Mouse (Mus musculus): ENCODE data around the gene Sh3rf3. TPM values are rescaled to one million over a fixed set of nuclear protein-coding genes. Genes with fewer than 3 reads are reported as not detected.
"Not testable (repeated sequence)": the region's sequence is repeated elsewhere in the genome, so short reads cannot be mapped to it uniquely, and the experiment has no call there.

The Sh3rf3 gene
- polyA plus RNA-seq, 1 experiment: 1.2 TPM

DNA sequence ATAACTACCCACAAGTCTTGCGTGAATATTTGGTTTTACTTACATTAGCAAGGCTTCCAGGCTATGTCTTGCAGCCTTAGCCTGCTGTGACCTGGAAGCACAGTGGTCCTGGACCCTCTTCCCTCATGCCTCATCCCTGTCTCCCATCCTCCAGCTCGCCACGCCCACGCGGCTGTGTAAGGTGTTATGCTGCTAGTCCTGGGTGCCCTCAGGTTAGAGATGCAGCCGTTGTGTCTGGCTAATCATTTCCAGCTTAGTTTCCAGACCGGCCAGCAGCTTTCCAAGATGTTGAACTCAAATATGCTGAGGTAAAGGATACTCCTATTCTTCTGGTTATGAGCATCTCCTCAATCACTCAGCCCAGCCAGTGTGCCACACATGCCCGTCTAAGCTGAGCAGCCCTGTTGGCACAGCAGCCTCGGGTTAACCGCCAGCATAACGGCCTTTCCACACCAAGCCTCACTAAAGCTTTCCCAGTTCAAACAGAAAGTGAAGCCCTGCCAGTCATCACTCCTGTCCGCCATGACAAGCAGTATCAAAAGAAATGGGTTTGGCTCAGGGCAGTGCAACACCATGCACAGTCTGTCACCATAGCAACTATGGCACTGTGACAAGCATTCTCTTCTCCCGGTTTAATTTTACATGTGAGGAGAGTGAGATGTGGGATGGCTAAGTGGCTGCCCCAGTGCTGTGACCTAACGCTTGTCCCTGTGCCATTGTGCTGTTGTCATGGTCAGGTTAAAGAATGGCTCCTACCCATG lies 276.9 kb downstream of the Sh3rf3 start:
- H3K27me3 ChIP-seq (ENCODE audit: control insufficient read depth, insufficient read depth, low read length): no peaks in the 10 kb centered on the region
- TF ChIP-seq CTCF (IDR thresholded peaks at IDR 0.05; ENCODE audit: control insufficient read depth, insufficient read depth, insufficient replicate concordance, low read depth, low read length) (no peak), POLR2A (IDR thresholded peaks at IDR 0.05; ENCODE audit: control insufficient read depth, low read depth, low read length) (no peak)
- H3K4me3 ChIP-seq (ENCODE audit: control insufficient read depth, low read depth, low read length): no peak overlapping the region
- no peaks in the 10 kb centered on the region for H3K4me1 ChIP-seq (ENCODE audit: control insufficient read depth, insufficient read depth, low read length)
- H3K36me3 ChIP-seq (ENCODE audit: control insufficient read depth, insufficient read depth, low read length): no peaks in the 10 kb centered on the region
- H3K27ac ChIP-seq (ENCODE audit: control insufficient read depth, insufficient read depth, low read depth, low read length): no peak overlapping the region

DNA sequence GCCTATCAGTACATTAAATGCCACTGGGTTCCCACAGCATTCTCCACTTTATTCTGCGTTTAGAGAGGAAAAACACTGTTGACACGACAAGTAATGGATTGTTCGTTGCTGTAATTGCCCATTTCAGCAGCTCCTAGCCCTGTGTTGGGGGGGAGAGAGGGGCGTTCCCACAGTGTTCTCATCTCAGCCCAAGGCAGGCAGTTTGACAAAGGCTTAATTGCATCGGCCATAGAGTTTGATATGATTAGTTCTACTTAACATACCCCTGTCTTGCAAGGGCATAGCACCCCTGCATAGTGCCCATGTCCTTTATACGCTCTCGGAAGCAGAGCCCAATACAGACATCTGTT lies 277.4 kb downstream of the Sh3rf3 start:
- H3K27ac ChIP-seq (ENCODE audit: control insufficient read depth, insufficient read depth, low read depth, low read length): no peak overlapping the region
- H3K4me3 ChIP-seq (ENCODE audit: control insufficient read depth, low read depth, low read length): no peak overlapping the region
- TF ChIP-seq POLR2A (IDR thresholded peaks at IDR 0.05; ENCODE audit: control insufficient read depth, low read depth, low read length) (no peak), CTCF (IDR thresholded peaks at IDR 0.05; ENCODE audit: control insufficient read depth, insufficient read depth, insufficient replicate concordance, low read depth, low read length) (no peak)
- H3K36me3 ChIP-seq (ENCODE audit: control insufficient read depth, insufficient read depth, low read length): no peaks in the 10 kb centered on the region
- no peaks in the 10 kb centered on the region for H3K27me3 ChIP-seq (ENCODE audit: control insufficient read depth, insufficient read depth, low read length)
- no peaks in the 10 kb centered on the region for H3K4me1 ChIP-seq (ENCODE audit: control insufficient read depth, insufficient read depth, low read length)

DNA sequence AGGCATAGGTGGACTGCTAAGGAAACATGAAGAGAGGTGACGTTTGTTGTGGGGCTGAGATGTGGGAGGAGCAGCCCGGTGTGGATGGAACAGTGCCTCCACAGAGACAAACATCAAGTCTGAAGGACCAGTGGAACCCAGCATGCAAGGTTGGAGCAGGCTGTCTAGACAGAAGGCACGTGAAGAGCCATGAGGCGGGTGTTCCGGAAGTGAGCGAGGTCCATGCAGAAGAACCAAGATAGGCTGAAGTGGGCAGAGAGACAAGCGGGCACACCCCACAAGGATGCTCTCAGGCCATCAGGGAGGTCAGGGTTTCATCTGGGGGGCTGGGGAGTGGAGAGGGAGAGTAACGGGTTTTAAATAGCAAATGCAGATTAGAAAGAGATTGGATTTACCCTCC lies 278.4 kb downstream of the Sh3rf3 start:
- H3K27me3 ChIP-seq (ENCODE audit: control insufficient read depth, insufficient read depth, low read length): no peaks in the 10 kb centered on the region
- H3K36me3 ChIP-seq (ENCODE audit: control insufficient read depth, insufficient read depth, low read length): no peaks in the 10 kb centered on the region
- no peaks in the 10 kb centered on the region for H3K4me1 ChIP-seq (ENCODE audit: control insufficient read depth, insufficient read depth, low read length)
- H3K4me3 ChIP-seq (ENCODE audit: control insufficient read depth, low read depth, low read length): peak overlapping the region; percentile 67
- no peak overlapping the region for H3K27ac ChIP-seq (ENCODE audit: control insufficient read depth, insufficient read depth, low read depth, low read length)
- TF ChIP-seq POLR2A (IDR thresholded peaks at IDR 0.05; ENCODE audit: control insufficient read depth, low read depth, low read length) (no peak), CTCF (IDR thresholded peaks at IDR 0.05; ENCODE audit: control insufficient read depth, insufficient read depth, insufficient replicate concordance, low read depth, low read length) (no peak)

DNA sequence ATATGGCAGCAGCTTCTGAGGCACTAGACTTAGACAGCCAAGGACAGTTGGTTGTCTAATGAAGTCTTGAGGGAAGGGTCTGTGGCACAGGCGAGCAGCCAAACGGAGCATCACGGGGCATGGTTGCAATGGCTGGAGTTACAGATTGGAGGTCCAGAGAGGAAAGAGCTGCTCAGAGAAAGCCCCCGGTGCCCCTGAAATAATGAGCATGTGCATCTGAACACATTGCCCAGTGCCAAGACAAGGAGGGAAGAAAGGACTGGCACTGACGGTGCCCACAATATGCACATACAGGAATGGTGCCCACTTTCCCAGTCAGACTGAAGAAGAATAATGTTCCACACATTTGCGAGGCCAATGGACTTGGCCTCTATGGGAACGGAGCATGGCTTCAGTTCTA lies 278.8 kb downstream of the Sh3rf3 start:
- peak overlapping the region; percentile 59 for H3K4me3 ChIP-seq (ENCODE audit: control insufficient read depth, low read depth, low read length)
- no peak for TF ChIP-seq CTCF (IDR thresholded peaks at IDR 0.05; ENCODE audit: control insufficient read depth, insufficient read depth, insufficient replicate concordance, low read depth, low read length)
- H3K4me1 ChIP-seq (ENCODE audit: control insufficient read depth, insufficient read depth, low read length): no peaks in the 10 kb centered on the region
- H3K27ac ChIP-seq (ENCODE audit: control insufficient read depth, insufficient read depth, low read depth, low read length): no peak overlapping the region
- no peaks in the 10 kb centered on the region for H3K36me3 ChIP-seq (ENCODE audit: control insufficient read depth, insufficient read depth, low read length)
- no peaks in the 10 kb centered on the region for H3K27me3 ChIP-seq (ENCODE audit: control insufficient read depth, insufficient read depth, low read length)

DNA sequence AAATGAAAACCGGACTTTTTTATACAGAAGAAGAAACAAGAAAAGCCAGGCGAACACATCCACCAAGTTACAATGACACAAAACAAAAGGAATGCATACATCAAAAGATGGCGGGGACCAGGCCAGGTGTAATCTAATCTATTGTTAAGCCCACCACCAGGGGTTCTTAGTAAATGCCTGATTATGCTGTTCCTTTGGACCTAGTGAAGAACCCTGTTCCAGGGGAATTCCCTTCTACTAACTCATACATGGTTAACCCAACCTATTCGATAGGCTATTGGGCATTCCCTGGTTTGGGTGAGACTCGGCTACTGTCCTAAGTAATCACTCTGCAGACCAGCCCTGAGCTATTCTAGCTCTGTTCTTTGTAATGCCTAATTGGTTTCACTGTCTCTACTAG lies 289.9 kb downstream of the Sh3rf3 start:
- not testable (repeated sequence) for H3K27ac ChIP-seq (ENCODE audit: control insufficient read depth, insufficient read depth, low read depth, low read length); H3K4me3 ChIP-seq (ENCODE audit: control insufficient read depth, low read depth, low read length); H3K27me3 ChIP-seq (ENCODE audit: control insufficient read depth, insufficient read depth, low read length); H3K4me1 ChIP-seq (ENCODE audit: control insufficient read depth, insufficient read depth, low read length); H3K36me3 ChIP-seq (ENCODE audit: control insufficient read depth, insufficient read depth, low read length)

DNA sequence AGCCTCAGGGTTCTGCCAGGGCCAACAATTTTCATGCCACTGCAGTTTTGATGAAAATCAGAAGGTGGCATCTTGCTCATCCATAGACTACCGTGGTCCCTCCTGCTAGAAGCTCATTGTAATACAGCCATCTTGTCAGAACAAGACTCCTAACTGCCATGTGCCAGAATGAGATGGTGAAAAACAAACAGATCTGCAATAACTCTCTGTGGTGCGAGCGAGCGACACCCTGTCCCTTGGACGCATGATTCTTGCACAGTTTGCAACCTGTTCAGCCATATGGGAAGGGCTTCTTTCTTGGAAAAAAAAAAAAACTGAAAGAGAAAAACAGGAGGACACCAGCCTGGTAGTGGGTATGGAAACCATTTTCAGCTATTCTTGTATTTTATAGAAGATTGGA lies 291.5 kb downstream of the Sh3rf3 start:
- Histone ChIP-seq H3K4me1 (ENCODE audit: control insufficient read depth, insufficient read depth, low read length) (peaks cover 2% of the 10 kb centered on the region; the same call in 1 of the 2 replicates), H3K4me3 (ENCODE audit: control insufficient read depth, low read depth, low read length) (no peak overlapping the region)
- no peak for TF ChIP-seq POLR2A (IDR thresholded peaks at IDR 0.05; ENCODE audit: control insufficient read depth, low read depth, low read length)
- TF ChIP-seq CTCF (IDR thresholded peaks at IDR 0.05; ENCODE audit: control insufficient read depth, insufficient read depth, insufficient replicate concordance, low read depth, low read length): no peak

DNA sequence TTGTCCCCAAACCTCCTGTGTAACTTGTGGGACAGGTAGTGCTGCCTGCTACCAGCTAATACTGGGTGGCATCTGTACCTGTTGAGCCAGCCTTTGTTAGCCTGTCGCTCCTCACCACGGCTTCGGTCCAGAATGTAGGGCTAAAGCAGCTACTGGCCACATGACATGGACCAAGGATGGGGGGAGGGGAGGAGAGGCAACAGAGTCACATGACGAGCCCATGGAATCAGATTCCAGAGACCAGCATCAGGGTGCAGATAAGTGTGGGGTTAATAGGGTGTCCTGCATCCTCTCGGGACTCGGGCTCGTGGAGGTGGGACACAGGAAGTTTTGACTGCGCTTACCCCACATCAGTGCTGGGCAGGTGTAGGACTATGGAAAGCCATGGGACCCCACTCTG lies 292.7 kb downstream of the Sh3rf3 start:
- H3K27me3 ChIP-seq (ENCODE audit: control insufficient read depth, insufficient read depth, low read length): no peaks in the 10 kb centered on the region
- no peak for TF ChIP-seq CTCF (IDR thresholded peaks at IDR 0.05; ENCODE audit: control insufficient read depth, insufficient read depth, insufficient replicate concordance, low read depth, low read length)
- TF ChIP-seq POLR2A (IDR thresholded peaks at IDR 0.05; ENCODE audit: control insufficient read depth, low read depth, low read length): no peak
- no peak overlapping the region for H3K4me3 ChIP-seq (ENCODE audit: control insufficient read depth, low read depth, low read length)
- no peak overlapping the region for H3K27ac ChIP-seq (ENCODE audit: control insufficient read depth, insufficient read depth, low read depth, low read length)
- H3K4me1 ChIP-seq (ENCODE audit: control insufficient read depth, insufficient read depth, low read length): peaks cover 2% of the 10 kb centered on the region; the same call in 1 of the 2 replicates
- no peaks in the 10 kb centered on the region for H3K36me3 ChIP-seq (ENCODE audit: control insufficient read depth, insufficient read depth, low read length)

More for the DNA sequence above, 291.5 kb downstream of the Sh3rf3 start:
- no peak overlapping the region for H3K27ac ChIP-seq (ENCODE audit: control insufficient read depth, insufficient read depth, low read depth, low read length)
- H3K27me3 ChIP-seq (ENCODE audit: control insufficient read depth, insufficient read depth, low read length): no peaks in the 10 kb centered on the region
- H3K36me3 ChIP-seq (ENCODE audit: control insufficient read depth, insufficient read depth, low read length): no peaks in the 10 kb centered on the region

DNA sequence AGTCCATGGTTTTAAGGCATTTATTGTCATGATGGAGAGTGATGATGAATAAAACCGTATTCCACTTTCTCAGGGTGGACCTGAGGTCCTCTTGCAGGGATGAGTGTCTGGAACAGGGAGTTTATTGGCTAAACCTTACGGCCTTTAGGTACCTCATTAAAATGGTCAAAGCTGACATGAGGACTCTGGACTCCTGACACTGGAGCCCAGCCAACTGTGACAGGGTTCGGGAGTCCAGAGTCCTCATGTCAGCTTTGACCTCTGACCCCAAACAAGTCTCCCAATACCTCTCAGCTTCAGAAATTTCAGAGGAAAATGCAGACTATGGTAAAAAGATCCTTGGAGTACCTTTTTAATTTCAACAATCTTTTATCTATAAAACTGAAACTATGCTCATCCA lies 293.5 kb downstream of the Sh3rf3 start:
- Histone ChIP-seq H3K27me3 (ENCODE audit: control insufficient read depth, insufficient read depth, low read length) (no peaks in the 10 kb centered on the region), H3K4me1 (ENCODE audit: control insufficient read depth, insufficient read depth, low read length) (peaks cover 2% of the 10 kb centered on the region; the same call in 1 of the 2 replicates), H3K36me3 (ENCODE audit: control insufficient read depth, insufficient read depth, low read length) (no peaks in the 10 kb centered on the region), H3K4me3 (ENCODE audit: control insufficient read depth, low read depth, low read length) (no peak overlapping the region), H3K27ac (ENCODE audit: control insufficient read depth, insufficient read depth, low read depth, low read length) (no peak overlapping the region)
- TF ChIP-seq POLR2A (IDR thresholded peaks at IDR 0.05; ENCODE audit: control insufficient read depth, low read depth, low read length): no peak
- TF ChIP-seq CTCF (IDR thresholded peaks at IDR 0.05; ENCODE audit: control insufficient read depth, insufficient read depth, insufficient replicate concordance, low read depth, low read length): no peak
